Mouse (Mus musculus): ENCODE results near the gene Col17a1. TPM values are rescaled to one million over a fixed set of nuclear protein-coding genes. Genes with fewer than 3 reads are reported as not detected.

The Col17a1 gene
- total and polyA plus RNA-seq, 3 experiments = 0.04 TPM; not detected in 2

- TF ChIP-seq ZMIZ1 (IDR thresholded peaks at IDR 0.05; ENCODE audit: low read depth, low read length) = no peak
- no peak for TF ChIP-seq TBP (IDR thresholded peaks at IDR 0.05; ENCODE audit: low read depth, low read length)
- no peak for TF ChIP-seq NRF1 (IDR thresholded peaks at IDR 0.05; ENCODE audit: insufficient read depth, low read depth, low read length, poor library complexity, severe bottlenecking)
- no peak for TF ChIP-seq CHD2 (IDR thresholded peaks at IDR 0.05; ENCODE audit: low read length)
- TF ChIP-seq TCF12 (IDR thresholded peaks at IDR 0.05; ENCODE audit: low read depth, low read length) = no peak
- no peak for TF ChIP-seq MAZ (IDR thresholded peaks at IDR 0.05; ENCODE audit: low read depth, low read length)
- TF ChIP-seq SMC3 (IDR thresholded peaks at IDR 0.05; ENCODE audit: low read depth, low read length) = no peak
- TF ChIP-seq UBTF (IDR thresholded peaks at IDR 0.05; ENCODE audit: borderline replicate concordance, insufficient read depth, low read depth, low read length) = no peak
- no peak for TF ChIP-seq GATA1 (IDR thresholded peaks at IDR 0.05; ENCODE audit: low read depth, low read length)
- no peak for TF ChIP-seq MAFK (IDR thresholded peaks at IDR 0.05; ENCODE audit: borderline replicate concordance, low read depth, low read length)
- TF ChIP-seq ZC3H11A (IDR thresholded peaks at IDR 0.05; ENCODE audit: low read depth, low read length) = no peak
- no peak for TF ChIP-seq USF1 (IDR thresholded peaks at IDR 0.05; ENCODE audit: low read depth, low read length)
- TF ChIP-seq E2F4 (IDR thresholded peaks at IDR 0.05; ENCODE audit: borderline replicate concordance, low read depth, low read length) = no peak
Observed at GRCm38 (mm10) chr19:47643910-47644309, 48.0 kb downstream of the Col17a1 start.

GRCm38 (mm10) chr19:47635380-47635779 is 56.5 kb downstream of the Col17a1 start:
- H3K27me3 ChIP-seq (ENCODE audit: control insufficient read depth in 1 of 2, insufficient read depth in 2 of 2, low read length in 2 of 2) = no peaks in the 10 kb centered on the region
- no peak overlapping the region for H3K9ac ChIP-seq (ENCODE audit: control insufficient read depth, low read depth, low read length, poor library complexity, severe bottlenecking)
- H3K27ac ChIP-seq (ENCODE audit: control insufficient read depth, low read depth, low read length) = no peak overlapping the region
- H3K9me3 ChIP-seq (replicated peaks; ENCODE audit: insufficient read depth, low read length) = no peaks in the 10 kb centered on the region
- TF ChIP-seq USF1 (IDR thresholded peaks at IDR 0.05; ENCODE audit: low read depth, low read length) = no peak
- no peak for TF ChIP-seq UBTF (IDR thresholded peaks at IDR 0.05; ENCODE audit: borderline replicate concordance, insufficient read depth, low read depth, low read length)
- TF ChIP-seq ZC3H11A (IDR thresholded peaks at IDR 0.05; ENCODE audit: low read depth, low read length) = no peak
- no peak for TF ChIP-seq MYC (IDR thresholded peaks at IDR 0.05; ENCODE audit: low read depth, low read length)
- no peak for TF ChIP-seq ZNF384 (IDR thresholded peaks at IDR 0.05; ENCODE audit: low read depth, low read length)
- TF ChIP-seq TCF12 (IDR thresholded peaks at IDR 0.05; ENCODE audit: low read depth, low read length) = no peak
- no peak for TF ChIP-seq MXI1 (IDR thresholded peaks at IDR 0.05; ENCODE audit: low read depth, low read length)
- no peak for TF ChIP-seq MAX (IDR thresholded peaks at IDR 0.05; ENCODE audit: low read length)
- TF ChIP-seq ZMIZ1 (IDR thresholded peaks at IDR 0.05; ENCODE audit: low read depth, low read length) = no peak
- TF ChIP-seq GABPA (IDR thresholded peaks at IDR 0.05; ENCODE audit: low read depth, low read length) = no peak
- no peak for TF ChIP-seq KAT2A (conservative IDR thresholded peaks at IDR 0.05; ENCODE audit: low read depth, low read length)
- no peak for TF ChIP-seq SMC3 (IDR thresholded peaks at IDR 0.05; ENCODE audit: low read depth, low read length)
- TF ChIP-seq ZKSCAN1 (IDR thresholded peaks at IDR 0.05; ENCODE audit: low read depth, low read length) = no peak
- no peak for TF ChIP-seq POLR2AphosphoS5 (IDR thresholded peaks at IDR 0.05; ENCODE audit: borderline replicate concordance, low read depth, low read length)
- no peak for TF ChIP-seq POLR2A (IDR thresholded peaks at IDR 0.05; ENCODE audit: control insufficient read depth in 1 of 2, insufficient read depth in 1 of 2, low read depth in 1 of 2, low read length in 2 of 2, poor library complexity in 1 of 2)
- TF ChIP-seq MAZ (IDR thresholded peaks at IDR 0.05; ENCODE audit: low read depth, low read length) = no peak
- H3K36me3 ChIP-seq (ENCODE audit: control insufficient read depth in 1 of 2, insufficient read depth in 2 of 2, low read length in 2 of 2) = peaks cover 0 to 41% of the 10 kb centered on the region in 2 experiments; a peak in 2 of 4 replicates
- no peak for DNase-seq (ENCODE audit: low read depth, low spot score)
- no peaks in the 10 kb centered on the region for H3K4me1 ChIP-seq (ENCODE audit: control insufficient read depth in 1 of 2, insufficient read depth in 2 of 2, low read length in 2 of 2)
- no peaks in the 10 kb centered on the region for H3K79me2 ChIP-seq (ENCODE audit: control insufficient read depth, insufficient read depth, low read length, poor library complexity)
- H3K4me3 ChIP-seq (ENCODE audit: control insufficient read depth in 1 of 2, insufficient read depth in 1 of 2, low read depth in 2 of 2, low read length in 2 of 2) = no peak overlapping the region

More at GRCm38 (mm10) chr19:47643910-47644309, 48.0 kb downstream of the Col17a1 start:
- Histone ChIP-seq H3K27ac (ENCODE audit: control insufficient read depth, low read depth, low read length) (no peak overlapping the region), H3K79me2 (ENCODE audit: control insufficient read depth, insufficient read depth, low read length, poor library complexity) (no peaks in the 10 kb centered on the region), H3K36me3 (ENCODE audit: control insufficient read depth in 1 of 2, insufficient read depth in 2 of 2, low read length in 2 of 2) (peaks cover 0 to 36% of the 10 kb centered on the region in 2 experiments; a peak in 2 of 4 replicates), H3K27me3 (ENCODE audit: control insufficient read depth in 1 of 2, insufficient read depth in 2 of 2, low read length in 2 of 2) (no peaks in the 10 kb centered on the region), H3K9me3 (replicated peaks; ENCODE audit: insufficient read depth, low read length) (no peaks in the 10 kb centered on the region), H3K4me1 (ENCODE audit: control insufficient read depth in 1 of 2, insufficient read depth in 2 of 2, low read length in 2 of 2) (no peaks in the 10 kb centered on the region), H3K4me3 (ENCODE audit: control insufficient read depth in 1 of 2, insufficient read depth in 1 of 2, low read depth in 2 of 2, low read length in 2 of 2) (no peak overlapping the region), H3K9ac (ENCODE audit: control insufficient read depth, low read depth, low read length, poor library complexity, severe bottlenecking) (no peak overlapping the region)
- DNase-seq (ENCODE audit: low read depth, low spot score) = no peak

All from MEL (cell line).